Mouse (Mus musculus) bone marrow, adult 2 months (tissue): ENCODE measurements around the gene Abcb6.

Source experiments
- CTCF ChIP-seq: fragments of 200-500 bp; IDR thresholded peaks from 2 replicates; pipeline ENCODE4 v1.5.1; 2011; ENCODE audit warnings: low read length, control low read depth; ENCODE audit not compliant: control insufficient read depth, insufficient read depth
- POLR2A ChIP-seq: fragments of 200-500 bp; IDR thresholded peaks from 2 replicates; pipeline ENCODE4 v1.6.1; 2011; ENCODE audit warnings: low read depth, mild to moderate bottlenecking, control low read depth, low read length, borderline replicate concordance; ENCODE audit not compliant: control insufficient read depth

DNA sequence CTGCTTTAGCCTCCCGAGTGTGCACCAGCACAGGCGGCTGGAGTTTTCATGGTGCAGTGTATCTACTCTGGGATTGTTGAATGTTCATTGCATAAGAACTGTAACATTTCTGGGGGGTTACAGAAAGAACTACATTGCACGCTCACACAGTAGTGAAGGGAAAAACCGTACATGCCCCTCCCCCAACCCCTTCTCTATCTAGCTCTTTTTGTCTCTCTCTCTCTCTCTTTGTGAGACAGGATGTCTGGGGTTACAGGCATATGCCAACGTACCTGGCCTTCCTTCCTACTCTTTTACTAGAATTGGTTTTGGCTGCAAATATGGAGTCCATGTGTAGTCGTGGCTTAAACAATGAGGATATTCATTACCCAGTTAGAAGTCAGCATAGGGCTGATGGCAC lies 42.7 kb upstream of the Abcb6 start:
- TF ChIP-seq CTCF (no peak), POLR2A (no peak)
